Mouse (Mus musculus): Measurements from ENCODE around the gene Rai14. TPM values are rescaled to one million over a fixed set of nuclear protein-coding genes. Genes with fewer than 3 reads are reported as not detected.
"Not testable (repeated sequence)": the region's sequence is repeated elsewhere in the genome, so short reads cannot be mapped to it uniquely, and the experiment has no call there.

Rai14 gene
- total RNA-seq, 2 experiments from 2014 or later: 3.0 to 4.6 TPM

DNA sequence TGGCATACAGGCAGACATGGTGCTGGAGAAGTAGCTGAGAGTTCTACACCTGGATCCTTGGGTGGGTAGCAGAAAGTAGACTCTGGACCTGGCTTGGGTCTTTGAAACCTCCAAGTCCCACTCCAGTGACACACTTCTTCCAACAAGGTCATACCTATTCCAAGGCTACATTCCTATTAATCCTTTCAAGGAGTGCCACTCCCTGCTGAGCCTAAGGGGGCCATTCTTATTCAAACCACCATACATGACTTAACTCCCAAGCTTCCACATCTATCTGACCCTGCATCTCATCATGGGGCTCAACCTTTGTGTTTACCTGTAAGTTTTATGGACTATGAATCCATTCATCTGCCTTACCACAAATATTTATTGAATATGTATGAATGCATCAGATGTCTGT, 152.1 kb downstream of the Rai14 start:
- intact Hi-C loops (cut with DNase I): no loop called here
- DNase-seq: no peak

DNA sequence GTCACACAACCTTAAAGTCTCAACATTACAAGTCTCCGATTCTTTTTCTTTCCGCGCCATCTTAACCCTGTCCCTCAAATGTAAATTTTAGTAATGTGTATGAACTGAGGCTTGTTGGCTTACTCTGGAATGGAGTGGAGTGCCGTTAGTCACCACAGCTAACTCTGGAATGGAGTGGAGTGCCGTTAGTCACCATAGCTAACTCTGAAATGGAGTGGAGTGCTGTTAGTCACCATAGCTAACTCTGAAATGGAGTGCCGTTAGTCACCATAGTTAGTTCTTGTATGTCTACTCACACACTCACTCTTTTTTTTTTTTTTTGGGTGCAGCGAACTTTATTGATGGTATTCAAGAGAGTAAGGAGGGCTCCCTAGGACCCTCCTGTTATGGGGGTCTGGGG, 154.4 kb downstream of the Rai14 start:
- intact Hi-C loops (cut with DNase I): no loop called here
- DNase-seq: no peak

DNA sequence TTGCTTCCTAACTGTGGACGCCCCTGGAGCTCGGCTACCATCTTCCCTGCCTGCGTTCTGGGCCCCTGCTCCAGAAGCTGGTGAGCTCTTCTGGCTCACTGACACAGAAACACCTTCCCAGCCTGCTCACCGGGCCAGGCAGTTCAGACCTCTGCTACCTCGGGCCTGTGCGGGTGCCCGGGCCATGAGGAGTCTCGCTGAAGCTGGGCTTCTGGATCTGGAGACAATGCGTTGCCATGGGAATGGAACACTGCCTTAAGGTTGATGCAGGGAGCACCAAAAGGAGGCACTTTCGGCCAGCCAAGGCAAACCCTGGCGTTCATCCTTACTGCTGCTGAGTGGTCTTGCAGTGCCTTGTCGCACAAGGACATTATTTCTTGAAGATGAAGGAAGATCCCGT, 156.0 kb downstream of the Rai14 start, which contains the start of gene Ttc23l:
TSS of gene Ttc23l (minus strand) at position 204 of the 400 bp plus-strand sequence.
- intact Hi-C loops (cut with DNase I): no loop called here
- no peak for DNase-seq

DNA sequence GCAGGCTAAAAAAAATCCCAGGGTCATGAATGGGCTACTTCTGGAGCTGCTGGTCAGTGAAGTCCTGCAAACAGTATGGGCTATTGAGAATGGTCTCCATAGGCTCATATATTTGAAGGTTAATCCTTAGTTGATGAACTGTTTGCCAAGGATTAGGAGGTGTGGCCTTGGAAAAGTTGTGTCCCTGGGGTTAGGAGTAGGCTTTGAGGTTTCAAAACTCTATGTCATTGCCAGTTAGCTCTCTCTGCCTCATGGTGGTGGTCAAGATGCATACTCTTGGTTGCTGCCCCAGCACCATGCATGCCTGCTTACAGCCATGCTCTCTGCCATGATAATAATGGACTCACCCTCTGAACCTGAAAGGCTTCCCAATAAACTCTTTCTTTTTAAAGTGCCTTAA, 160.1 kb downstream of the Rai14 start:
- DNase-seq: no peak
- intact Hi-C loops (cut with DNase I): no loop called here

DNA sequence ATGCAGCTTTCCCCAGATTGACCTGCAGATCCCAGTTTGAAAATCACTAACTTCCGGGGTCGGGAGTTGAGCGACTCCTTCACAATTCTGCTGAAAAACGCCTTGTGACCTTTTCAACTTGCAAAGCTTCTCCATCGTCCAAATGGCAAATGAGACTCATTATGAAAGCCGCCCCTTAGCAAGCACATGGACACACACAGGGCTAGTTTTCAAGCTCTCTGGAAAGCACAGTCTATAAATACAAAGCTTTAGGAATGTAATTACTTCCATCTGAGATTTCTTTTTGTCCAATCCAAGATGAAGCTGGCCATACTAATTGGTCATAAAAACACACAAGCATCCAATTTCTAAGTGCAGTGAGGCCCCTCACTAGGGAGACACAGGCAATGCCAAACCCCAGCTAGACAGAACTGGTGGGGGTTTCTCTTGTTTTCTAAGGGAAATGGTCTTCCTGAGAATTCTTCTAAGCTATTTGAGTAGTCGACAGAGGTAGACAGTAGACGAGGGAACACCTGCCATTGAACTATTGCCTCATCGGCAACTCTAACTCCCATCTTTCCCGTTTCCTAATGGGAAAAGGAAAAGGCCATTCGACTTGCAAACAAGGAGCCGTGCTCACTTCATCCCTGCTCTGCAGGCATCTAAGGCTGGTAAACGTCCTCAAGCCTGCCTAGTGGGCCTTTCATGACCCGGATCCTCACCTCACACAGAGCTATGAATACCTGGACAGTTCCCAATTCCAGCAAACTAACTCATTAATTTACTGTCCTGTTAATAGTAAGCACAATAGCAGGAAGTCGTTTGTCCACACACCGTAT, 173.9 kb downstream of the Rai14 start:
- intact Hi-C loops (cut with DNase I): no loop called here
- DNase-seq: no peak

DNA sequence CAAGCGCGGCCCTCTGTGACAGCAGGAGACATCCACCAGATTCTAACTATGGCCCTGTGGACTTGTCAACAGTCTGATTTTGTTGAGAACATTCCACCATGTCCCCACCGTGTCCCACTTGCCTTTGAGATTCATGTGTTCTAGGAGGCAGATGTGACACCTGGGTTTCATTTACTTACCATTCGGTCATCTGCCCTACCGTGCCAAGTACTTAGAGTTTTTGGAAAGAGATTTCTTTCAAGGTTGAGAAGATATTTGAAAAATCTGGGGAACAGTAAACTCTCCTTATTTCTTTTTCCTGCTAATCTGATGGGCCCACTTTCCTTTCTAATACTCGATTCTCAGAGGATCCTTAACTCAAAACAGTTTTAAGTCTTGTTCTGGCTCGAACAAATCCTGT, 178.5 kb downstream of the Rai14 start:
- DNase-seq: no peak
- intact Hi-C loops (cut with DNase I): no loop called here

DNA sequence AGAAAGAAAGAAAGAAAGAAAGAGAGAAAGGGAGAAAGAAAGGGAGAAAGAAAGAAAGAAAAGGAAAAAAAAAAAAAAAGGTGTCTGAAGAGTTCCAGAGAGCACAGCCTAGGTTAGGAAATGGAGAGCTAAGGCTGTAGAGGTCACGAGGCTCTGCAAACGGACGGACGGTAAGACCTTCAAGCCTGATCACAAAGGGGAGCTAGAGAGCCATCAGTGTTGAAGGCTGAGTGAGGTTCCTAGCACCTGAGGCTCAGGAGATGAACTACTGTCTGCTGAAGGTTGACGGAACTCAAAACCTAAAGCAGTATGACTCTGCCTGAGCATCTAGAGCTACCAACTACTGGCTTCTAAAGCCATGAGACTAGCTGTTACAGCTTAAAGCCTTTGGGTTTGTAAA, 179.8 kb downstream of the Rai14 start:
- intact Hi-C loops (cut with DNase I): no loop called here
- no peak for DNase-seq

DNA sequence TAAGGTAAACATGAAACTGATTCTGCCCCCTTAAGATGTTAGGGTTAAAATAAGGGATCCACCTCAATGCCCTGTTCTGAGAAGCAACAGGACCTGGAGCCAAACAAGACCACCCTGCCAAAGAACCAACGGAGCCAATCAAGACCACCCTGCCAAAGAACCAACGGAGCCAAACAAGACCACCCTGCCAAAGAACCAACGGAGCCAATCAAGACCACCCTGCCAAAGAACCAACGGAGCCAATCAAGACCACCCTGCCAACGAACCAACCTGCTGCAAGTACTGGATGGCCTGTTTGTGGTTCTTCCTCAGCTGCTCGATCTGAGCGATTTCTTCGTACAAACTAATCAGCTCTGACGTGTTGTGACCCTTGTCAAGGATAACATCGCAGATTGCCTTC, 181.1 kb downstream of the Rai14 start:
- intact Hi-C loops (cut with DNase I): not testable (repeated sequence)

DNA sequence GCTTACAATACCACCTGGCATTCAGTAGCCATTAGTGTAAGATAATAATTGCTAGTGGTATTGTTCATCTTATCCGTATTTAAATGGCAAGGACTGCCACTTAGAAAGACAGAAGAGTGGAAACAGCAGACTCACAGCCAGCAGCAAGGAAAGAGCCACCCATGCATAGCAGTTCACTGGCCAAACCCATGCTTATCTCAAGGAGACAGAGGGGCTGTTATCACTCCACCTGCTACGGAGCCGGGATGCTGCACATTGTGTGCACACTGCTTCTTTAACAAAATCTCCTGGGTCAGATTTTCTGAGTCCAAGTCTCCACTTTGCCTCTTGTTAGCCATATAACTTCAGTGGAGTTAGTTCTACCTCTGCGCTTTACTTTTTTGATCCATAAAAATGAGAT, 183.1 kb downstream of the Rai14 start:
- intact Hi-C loops (cut with DNase I): no loop called here

More for the DNA sequence above, 181.1 kb downstream of the Rai14 start:
- not testable (repeated sequence) for DNase-seq

DNA sequence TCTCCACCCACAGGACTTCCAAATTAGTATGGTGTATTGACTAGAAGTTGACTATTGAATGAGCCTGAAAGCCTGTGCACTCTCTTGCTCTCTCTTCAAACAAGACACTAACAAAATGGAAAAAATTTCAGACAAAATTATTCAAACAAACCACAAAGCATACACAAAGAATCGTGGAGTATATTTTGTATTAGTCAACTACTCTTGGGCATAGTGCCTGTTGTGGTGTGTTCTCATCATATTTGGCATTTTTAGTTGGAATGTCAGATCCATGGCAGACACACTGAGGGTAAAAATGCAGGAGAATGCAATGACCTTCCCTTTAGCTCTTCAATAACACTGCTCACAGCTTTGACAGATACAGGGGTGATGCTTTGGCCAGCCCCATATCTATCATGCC, 188.5 kb downstream of the Rai14 start:
- DNase-seq: no peak
- intact Hi-C loops (cut with DNase I): no loop called here

More for the DNA sequence above, 183.1 kb downstream of the Rai14 start:
- DNase-seq: no peak

Other genes starting within 250 kb of the Rai14 start
- 10 to 100 TPM; 37.1 to 41.5 TPM for gene Dnajc21, start 244.1 kb downstream of the Rai14 start, total RNA-seq (2021)
- 10 to 100 TPM; 19.9 to 20.0 TPM for gene Brix1, start 228.7 kb downstream of the Rai14 start, total RNA-seq (2021)
- gene Rad1, start 228.6 kb downstream of the Rai14 start, total RNA-seq (2021): 1 to 10 TPM; 7.2 to 9.1 TPM
- gene Ttc23l, start 156.0 kb downstream of the Rai14 start, total RNA-seq (2021): not detected
- under 1 TPM in 1 of 2 experiments, not detected in 1; 0.17 TPM for gene C1qtnf3, start 237.7 kb upstream of the Rai14 start, total RNA-seq (2021)

Data from heart, postnatal 36 days (tissue).